18 mouse cellular contexts compared by ENCODE assay signal in genomic region chr10:17368636-17369035, GRCm38 (mm10).
"Had no signal": no experiment of that assay in that cellular context is flagged by ENCODE, and none has a peak within 500 bp of the region (broad histone marks: within the 10 kb centered on the region; RNA-seq: fewer than 3 reads in every experiment).

No protein-coding gene starts in this region.

- H3K4me3 ChIP-seq: midbrain, embryonic 12.5 days; myocyte; neural tube, embryonic 13.5 days; neural tube, embryonic 15.5 days had no signal

- H3K4me2 ChIP-seq: lung, embryonic 14.5 days; midbrain, embryonic 12.5 days; neural tube, embryonic 13.5 days; neural tube, embryonic 15.5 days had no signal

- H3K27ac ChIP-seq: midbrain, embryonic 12.5 days; neural tube, embryonic 13.5 days; neural tube, embryonic 15.5 days had no signal

- H3K9me3 ChIP-seq: midbrain, embryonic 12.5 days; neural tube, embryonic 13.5 days; neural tube, embryonic 15.5 days had no signal

- H3K9ac ChIP-seq: lung, embryonic 14.5 days; midbrain, embryonic 12.5 days; neural tube, embryonic 13.5 days; neural tube, embryonic 15.5 days had no signal

- H3K27me3 ChIP-seq: midbrain, embryonic 12.5 days; neural tube, embryonic 13.5 days; neural tube, embryonic 15.5 days had no signal

- H3K36me3 ChIP-seq: midbrain, embryonic 12.5 days; neural tube, embryonic 13.5 days; neural tube, embryonic 15.5 days had no signal

- ATAC-seq: midbrain, embryonic 16.5 days had no signal

- DNase-seq: lung, adult 18-20 months; lung, embryonic 14.5 days; lung, postnatal 10 days; lung, postnatal 4 days; midbrain, embryonic 14.5 days; retina, postnatal 1 day; right cerebral cortex, adult 18-20 months; right cerebral cortex, postnatal 25 days; right cerebral cortex, postnatal 4 days; spleen, adult 18-20 months; thymus, adult 18-20 months; thymus, postnatal 25 days; thymus, postnatal 4 days had no signal
